Mouse (Mus musculus) heart, embryonic 12.5 days (tissue): ENCODE measurements around the gene Fbxw19. TPM values are rescaled to one million over a fixed set of nuclear protein-coding genes. Genes with fewer than 3 reads are reported as not detected.
"Not testable (repeated sequence)": the region's sequence is repeated elsewhere in the genome, so short reads cannot be mapped to it uniquely, and the experiment has no call there.

Experiments
- ATAC-seq: fragments of 200-750 bp; cut with Nextera tagmentation; 2 replicates; pipeline ENCODE4 v1.8.0; 2017; ENCODE audit warnings: moderate TSS enrichment, moderate library complexity; ENCODE audit not compliant: insufficient number of reproducible peaks, low FRiP score
- H3K27ac ChIP-seq: fragments of 300-500 bp; sonication (generic); 2 replicates; pipeline ENCODE4 v1.5.1; 2016; ENCODE audit warnings: mild to moderate bottlenecking, moderate library complexity; ENCODE audit not compliant: poor library complexity, severe bottlenecking
- H3K27me3 ChIP-seq: fragments of 300-500 bp; sonication (generic); replicated peaks from 2 replicates; pipeline ENCODE4 v1.6.1; 2016; ENCODE audit warnings: mild to moderate bottlenecking, moderate library complexity
- H3K36me3 ChIP-seq: fragments of 300-500 bp; sonication (generic); 2 replicates; pipeline ENCODE4 v1.6.1; 2016; ENCODE audit warnings: mild to moderate bottlenecking, moderate library complexity
- H3K4me1 ChIP-seq: fragments of 300-500 bp; sonication (generic); replicated peaks from 2 replicates; pipeline ENCODE4 v1.6.1; 2016; ENCODE audit warnings: mild to moderate bottlenecking
- H3K4me2 ChIP-seq: fragments of 300-500 bp; sonication (generic); 2 replicates; pipeline ENCODE4 v1.6.1; 2016; ENCODE audit warnings: mild to moderate bottlenecking, moderate library complexity
- H3K4me3 ChIP-seq: fragments of 300-500 bp; sonication (generic); 2 replicates; pipeline ENCODE4 v1.5.1; 2016; ENCODE audit warnings: mild to moderate bottlenecking
- H3K9ac ChIP-seq: fragments of 300-500 bp; sonication (generic); 2 replicates; pipeline ENCODE4 v1.6.1; 2016; ENCODE audit warnings: mild to moderate bottlenecking, moderate library complexity
- H3K9me3 ChIP-seq: fragments of 300-500 bp; sonication (generic); replicated peaks from 2 replicates; pipeline ENCODE4 v1.6.1; 2016; ENCODE audit warnings: mild to moderate bottlenecking, moderate library complexity
- WGBS: fragments of 180-500 bp; shearing (Covaris S2); methylation state at CpG from one replicate; pipeline ENCODE4 v1.1.7; 2016; 5-methylcytosine and 5-hydroxymethylcytosine counted together
- polyA plus RNA-seq: library from polyadenylated mRNA; unstranded; fragments of >200 nt; fragmentation: Nextera tagmentation; extraction: Ambion mirVana; gene quantifications from 2 replicates; pipeline ENCODE4 v1.2.1, GENCODE M21; 2016

Gene Fbxw19
- polyA plus RNA-seq = not detected in 2 replicates

GRCm38 (mm10) chr9:109495775-109496174 lies at the start of gene Fbxw19:
Fbxw19 (minus strand) TSS chr9:109495875.
- not testable (repeated sequence) for H3K9me3 ChIP-seq, H3K4me1 ChIP-seq, H3K27me3 ChIP-seq, H3K4me3 ChIP-seq, H3K27ac ChIP-seq, H3K36me3 ChIP-seq, H3K9ac ChIP-seq, H3K4me2 ChIP-seq, ATAC-seq
- WGBS = 67% methylated on average over 1 of the region's 1 CpGs

GRCm38 (mm10) chr9:109523385-109524064 lies 27.9 kb upstream of the Fbxw19 start:
- Histone ChIP-seq H3K4me1 (no peaks in the 10 kb centered on the region), H3K36me3 (no peaks in the 10 kb centered on the region), H3K4me2 (no peak overlapping the region), H3K9me3 (no peaks in the 10 kb centered on the region), H3K4me3 (no peak overlapping the region), H3K9ac (no peak overlapping the region), H3K27me3 (no peaks in the 10 kb centered on the region), H3K27ac (no peak overlapping the region)
- no peak for ATAC-seq
- WGBS = 79% methylated on average over 5 of the region's 5 CpGs

- Histone ChIP-seq H3K4me2 (no peak within 1 kb of the TSS), H3K27me3 (no peaks in the 10 kb centered on the region)
Observed at GRCm38 (mm10) chr9:109449040-109449439, 46.6 kb downstream of the Fbxw19 start, which contains the start of gene Fbxw16. Fbxw16 (minus strand) TSS chr9:109449140.

GRCm38 (mm10) chr9:109432956-109433355 lies 62.7 kb downstream of the Fbxw19 start:
- Histone ChIP-seq H3K36me3 (no peaks in the 10 kb centered on the region), H3K9me3 (no peaks in the 10 kb centered on the region), H3K9ac (no peak overlapping the region), H3K4me2 (no peak overlapping the region), H3K27me3 (no peaks in the 10 kb centered on the region), H3K27ac (no peak overlapping the region), H3K4me3 (no peak overlapping the region), H3K4me1 (no peaks in the 10 kb centered on the region)
- WGBS = 80% methylated on average over 1 of the region's 1 CpGs
- ATAC-seq = no peak

More at GRCm38 (mm10) chr9:109449040-109449439, 46.6 kb downstream of the Fbxw19 start, which contains the start of gene Fbxw16:
- no peak within 1 kb of the TSS for H3K27ac ChIP-seq
- no peaks in the 10 kb centered on the region for H3K4me1 ChIP-seq
- no peak within 1 kb of the TSS for H3K4me3 ChIP-seq
- no peak for ATAC-seq
- 0 out of 2 replicates have a peak, but pooled peaks cover 3% of the 10 kb centered on the region for H3K9me3 ChIP-seq
- no peaks in the 10 kb centered on the region for H3K36me3 ChIP-seq
- H3K9ac ChIP-seq = no peak within 1 kb of the TSS

Other genes with a start within 250 kb of the Fbxw19 start
- gene Fbxw14, start 208.2 kb downstream of the Fbxw19 start, polyA plus RNA-seq = not detected in 2 replicates
- gene Fbxw28, start 156.2 kb downstream of the Fbxw19 start, polyA plus RNA-seq = not detected in 2 replicates
- not detected in 2 replicates for gene Fbxw22, start 91.6 kb downstream of the Fbxw19 start, polyA plus RNA-seq
- not detected in 2 replicates for gene Fbxw16, start 46.7 kb downstream of the Fbxw19 start, polyA plus RNA-seq
- not detected in 2 replicates for gene Fbxw15, start 72.4 kb upstream of the Fbxw19 start, polyA plus RNA-seq
- gene Fbxw24, start 130.2 kb upstream of the Fbxw19 start, polyA plus RNA-seq = not detected in 2 replicates
- gene Fbxw25, start 168.8 kb upstream of the Fbxw19 start, polyA plus RNA-seq = not detected in 2 replicates
- gene Fbxw18, start 206.8 kb upstream of the Fbxw19 start, polyA plus RNA-seq = not detected in 2 replicates